Mouse (Mus musculus): ENCODE results near the gene Lelp1.

Gene Lelp1

DNA sequence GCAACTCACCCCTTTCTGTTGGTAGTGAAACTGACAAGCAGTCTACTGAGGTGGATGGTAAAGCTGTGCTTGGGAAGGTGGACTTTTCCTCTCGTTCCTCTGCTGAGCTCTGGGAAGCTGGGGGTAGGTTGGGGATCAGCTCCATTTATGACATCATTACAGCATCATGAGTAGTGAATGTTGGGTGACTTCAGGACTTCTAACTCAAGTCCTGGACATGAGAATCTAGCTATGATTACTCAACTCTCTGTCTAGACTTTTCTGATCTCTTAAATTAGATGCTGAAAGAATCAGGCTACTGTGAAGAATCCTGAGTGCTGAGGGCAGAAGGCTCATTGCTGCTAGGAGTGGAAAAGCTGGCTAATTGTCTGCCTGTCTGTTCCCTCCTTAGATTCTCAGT lies at the start of gene Lelp1:
TSS of gene Lelp1 (minus strand) at position 101 of the 400 bp plus-strand sequence.
- ATAC-seq (ENCODE audit: low TSS enrichment): no peak

DNA sequence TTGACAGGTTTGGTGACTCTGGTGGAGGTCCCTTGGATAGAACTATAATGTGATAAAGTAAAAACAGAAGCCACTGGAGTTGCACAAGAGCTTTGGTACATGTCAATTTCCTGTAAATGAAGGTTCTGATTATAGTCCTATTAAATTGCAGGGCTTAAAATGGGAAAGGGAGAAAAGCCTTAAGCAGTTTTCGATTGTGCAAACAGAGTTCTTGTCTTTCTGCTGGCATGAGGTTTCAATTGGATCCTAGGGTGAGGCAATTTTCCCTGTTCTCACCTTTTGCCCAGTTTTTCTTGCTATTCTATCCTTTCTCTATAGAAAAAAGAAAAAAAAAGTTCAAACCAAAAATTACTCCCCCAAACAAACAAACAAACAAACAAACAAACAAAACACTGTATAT lies 34.3 kb upstream of the Lelp1 start:
- no peak for ATAC-seq (ENCODE audit: low TSS enrichment)

DNA sequence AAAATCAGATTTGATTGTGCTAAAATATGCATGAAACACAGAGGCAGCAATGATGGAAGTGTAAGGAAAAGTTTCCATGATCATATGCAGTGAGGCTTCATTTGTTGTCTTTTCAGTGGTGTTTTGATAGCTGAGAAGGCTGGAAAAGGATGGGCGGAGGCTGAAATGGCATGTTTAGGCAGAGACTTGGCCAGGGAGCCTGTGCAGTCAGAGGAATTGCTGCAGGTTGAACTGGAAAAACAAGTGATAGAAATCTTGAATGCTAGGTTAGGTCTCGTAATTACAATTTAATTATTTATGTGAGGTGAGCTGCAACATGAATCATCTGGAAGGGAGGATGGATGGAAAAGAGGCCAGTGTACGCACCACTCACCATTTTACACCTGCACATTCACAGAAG lies 27.3 kb upstream of the Lelp1 start:
- no peak for ATAC-seq (ENCODE audit: low TSS enrichment)

DNA sequence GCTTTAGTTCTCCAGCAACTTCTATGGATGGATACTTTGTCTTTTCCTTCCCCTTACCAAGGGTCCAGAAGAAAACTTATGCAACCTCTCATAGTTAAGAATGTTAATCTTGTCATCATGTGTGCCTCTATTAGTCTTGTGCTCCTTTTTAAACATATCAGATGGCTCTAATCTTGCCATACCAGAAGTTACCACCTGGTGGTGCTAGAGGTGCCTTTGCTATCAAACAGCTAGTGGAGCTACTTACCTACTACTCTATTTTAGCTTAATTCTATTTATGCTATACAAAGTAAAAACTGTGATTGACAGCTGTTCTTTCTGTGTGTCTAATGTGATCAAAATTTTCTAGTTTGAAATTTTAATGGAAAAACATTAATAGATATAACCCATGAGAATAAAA lies 10.8 kb upstream of the Lelp1 start:
- ATAC-seq (ENCODE audit: low TSS enrichment): peak; percentile 81

DNA sequence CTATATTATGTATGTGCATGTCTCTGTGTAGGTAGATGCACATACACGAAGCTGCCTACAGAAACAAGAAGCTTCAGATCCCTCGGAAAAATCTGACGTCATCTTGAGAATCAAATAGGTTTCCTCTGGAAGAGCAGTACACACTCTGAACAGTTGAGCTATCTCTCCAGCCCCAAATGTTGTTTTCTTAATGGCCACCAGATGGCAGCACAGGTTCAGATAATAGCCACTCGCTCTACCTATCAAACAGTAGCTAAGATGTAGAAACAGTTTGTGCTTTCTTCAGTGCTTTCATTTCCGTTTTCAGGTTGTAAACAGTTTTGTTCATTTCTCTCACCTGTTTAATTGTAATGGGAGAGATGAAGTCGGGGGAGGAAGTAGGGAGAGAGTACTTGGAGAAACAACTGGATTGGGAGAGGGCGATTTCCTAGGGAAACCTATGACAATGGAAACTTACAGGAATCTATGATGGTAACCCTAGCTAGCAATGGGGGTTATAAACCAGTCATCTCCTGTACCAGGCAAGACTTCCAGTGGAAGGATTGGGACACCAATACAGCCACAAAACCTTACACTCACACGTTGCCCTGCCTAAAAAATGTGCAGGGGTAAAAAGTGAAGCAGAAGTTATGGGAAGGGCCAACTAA lies 8.2 kb upstream of the Lelp1 start:
- peak; percentile 95 for ATAC-seq (ENCODE audit: low TSS enrichment)

DNA sequence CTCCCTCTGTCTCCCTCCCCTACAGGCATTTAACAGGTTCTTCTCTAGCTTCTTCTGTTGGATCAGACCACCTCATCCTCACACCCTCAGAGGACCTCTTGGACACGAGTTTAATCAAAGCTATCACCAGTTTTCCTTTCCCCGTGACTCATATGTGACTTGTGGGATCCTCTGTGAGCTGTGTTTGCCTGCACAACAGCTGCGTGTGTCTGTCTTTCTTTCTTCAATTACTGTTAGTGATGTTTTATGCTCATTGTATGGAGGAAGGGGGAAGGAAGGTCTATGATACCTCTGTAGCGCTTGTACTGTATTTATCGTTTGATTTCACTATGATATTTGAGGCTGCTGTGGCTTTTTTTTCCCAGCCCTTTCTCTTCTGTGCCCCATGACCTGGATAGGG lies 5.4 kb upstream of the Lelp1 start:
- ATAC-seq (ENCODE audit: low TSS enrichment): no peak

DNA sequence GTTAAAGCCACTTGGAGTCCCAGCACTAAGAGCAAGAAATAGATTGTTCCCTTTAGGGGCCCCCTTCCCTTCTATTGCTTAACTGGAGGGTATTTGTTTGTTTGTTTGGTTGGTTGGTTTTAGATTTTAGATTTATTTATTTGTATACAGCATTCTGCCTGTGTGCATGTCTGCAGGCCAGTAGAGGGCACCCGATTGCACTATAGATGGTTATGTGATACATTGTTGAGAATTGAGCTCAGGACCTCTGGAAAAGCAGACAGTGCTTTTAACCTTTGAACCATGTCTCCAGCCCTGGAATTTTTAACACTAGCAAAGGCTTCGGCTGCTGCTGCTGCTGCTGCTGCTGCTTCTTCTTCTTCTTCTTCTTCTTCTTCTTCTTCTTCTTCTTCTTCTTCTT lies 4.9 kb upstream of the Lelp1 start:
- no peak; the same call in 1 of the 2 replicates for ATAC-seq (ENCODE audit: low TSS enrichment)

DNA sequence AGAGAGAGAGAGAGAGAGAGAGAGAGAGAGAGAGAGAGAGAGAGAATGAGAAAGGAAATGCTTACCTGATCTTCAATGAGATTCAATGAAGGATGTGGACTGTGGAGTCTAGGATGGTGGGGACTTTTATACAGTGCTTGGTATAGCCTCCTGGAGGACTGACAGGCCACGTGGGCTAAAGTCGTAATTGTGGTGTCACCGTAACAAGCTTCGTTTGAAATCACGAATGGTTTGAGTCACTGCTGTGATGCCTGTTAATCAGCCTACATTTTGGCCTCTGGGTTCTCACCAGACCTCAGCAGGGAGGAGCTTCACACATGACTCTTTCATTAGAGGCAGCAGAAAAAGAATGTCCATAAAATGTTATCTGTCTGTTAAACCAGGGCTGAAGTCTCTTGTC lies 18.7 kb downstream of the Lelp1 start, which contains the start of gene Prr9:
TSS of gene Prr9 (minus strand) at position 101 of the 400 bp plus-strand sequence.
- ATAC-seq (ENCODE audit: low TSS enrichment): no peak

DNA sequence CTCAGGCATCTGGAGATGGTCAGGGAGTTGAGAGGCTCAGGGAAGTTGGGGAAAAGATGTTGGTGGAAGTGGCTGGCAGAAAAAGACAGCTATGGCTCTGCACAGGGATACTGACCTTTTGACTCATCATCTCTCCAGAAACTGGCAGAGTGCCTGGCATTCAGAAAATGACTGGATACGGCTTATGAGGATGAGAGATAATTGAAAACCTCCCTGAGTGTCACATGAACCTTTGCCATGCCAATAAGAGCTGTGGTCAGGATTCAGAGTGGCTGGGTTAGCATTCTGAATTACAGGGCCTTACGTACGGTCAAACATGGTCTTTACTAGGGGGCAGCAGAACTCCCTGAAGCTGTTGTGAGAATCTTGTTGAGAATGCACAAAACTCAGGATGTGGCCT lies 21.6 kb downstream of the Lelp1 start:
- no peak for ATAC-seq (ENCODE audit: low TSS enrichment)

DNA sequence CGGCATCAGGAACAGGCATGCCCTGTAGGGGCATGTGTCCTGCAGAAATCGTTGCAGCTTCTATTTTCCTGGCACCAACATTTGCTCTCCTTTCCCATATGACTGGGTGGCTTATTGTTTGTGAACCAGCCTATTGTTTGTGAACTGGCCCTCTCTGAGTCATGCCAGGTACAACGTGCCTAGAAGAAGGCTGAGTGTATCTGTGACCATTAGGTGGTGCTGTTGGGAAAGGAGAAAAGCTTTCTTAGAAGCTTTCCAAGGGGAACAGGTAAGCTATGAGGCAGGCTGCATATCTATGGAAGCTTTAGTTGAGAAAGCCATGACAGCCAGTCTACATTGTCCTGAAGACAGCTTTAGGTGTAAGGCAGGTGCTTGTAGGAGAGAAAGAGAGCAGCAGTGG lies 24.6 kb downstream of the Lelp1 start:
- ATAC-seq (ENCODE audit: low TSS enrichment): peak; percentile 85

DNA sequence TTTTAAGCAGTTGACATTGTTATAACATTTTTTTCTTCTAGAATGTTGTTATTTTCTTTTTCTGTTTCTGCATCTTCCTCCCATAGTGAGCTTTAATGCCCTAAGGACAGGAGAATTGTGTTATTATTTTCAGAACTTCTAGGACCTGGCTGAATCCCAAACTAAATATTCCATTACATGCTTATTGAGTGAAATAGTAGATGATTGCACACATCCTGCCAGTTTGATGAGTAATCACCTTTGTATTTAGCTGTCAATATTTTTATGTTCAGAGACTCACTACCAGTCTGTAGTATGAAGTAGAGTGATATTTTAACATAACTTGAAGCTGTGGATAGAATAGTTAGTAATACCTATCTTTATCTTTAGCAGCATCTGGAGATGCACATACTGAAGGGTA lies 31.0 kb downstream of the Lelp1 start:
- no peak for ATAC-seq (ENCODE audit: low TSS enrichment)

DNA sequence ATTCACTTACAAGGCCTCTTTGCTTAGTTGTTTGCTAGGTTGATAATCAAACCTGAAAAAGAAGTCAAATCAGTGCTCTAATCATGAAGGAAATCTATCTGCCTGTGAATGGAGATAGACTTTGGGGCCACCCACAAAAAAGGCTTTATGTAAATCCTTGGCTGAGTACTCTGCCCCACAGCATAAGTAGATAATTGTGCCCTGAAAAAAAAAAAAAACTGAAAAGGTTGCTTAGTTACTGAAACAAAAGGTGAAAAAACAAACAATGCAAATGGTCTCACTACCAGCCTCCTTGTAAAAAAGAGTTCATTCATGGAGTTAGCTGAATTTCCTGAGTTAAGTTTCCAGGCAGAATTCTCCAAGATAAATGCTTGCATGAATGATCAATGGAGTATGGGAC lies 31.8 kb downstream of the Lelp1 start:
- no peak for ATAC-seq (ENCODE audit: low TSS enrichment)

DNA sequence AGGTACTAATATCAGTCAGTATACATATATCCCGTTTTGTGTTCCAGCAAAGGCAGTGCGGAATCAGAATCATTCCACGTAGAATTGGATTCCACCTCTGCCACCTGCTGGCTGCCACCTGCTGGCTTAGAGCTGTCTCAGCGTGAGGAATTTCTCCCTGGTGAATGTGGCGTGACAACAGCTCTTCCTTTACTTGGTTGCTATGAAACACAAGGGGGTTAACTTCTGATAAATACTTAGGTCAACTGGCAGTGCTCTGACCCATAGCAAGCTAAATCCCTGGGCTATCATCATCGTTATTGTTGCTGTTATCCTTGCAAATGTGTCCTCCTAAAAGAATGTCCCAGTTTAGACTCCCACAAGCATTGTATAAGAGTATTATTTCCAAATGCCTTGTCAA lies 36.0 kb downstream of the Lelp1 start:
- peak; percentile 86 for ATAC-seq (ENCODE audit: low TSS enrichment)
